Mouse (Mus musculus): Measurements from ENCODE around the gene Mapre3. TPM values are rescaled to one million over a fixed set of nuclear protein-coding genes. Genes with fewer than 3 reads are reported as not detected.

The Mapre3 gene
- total and polyA plus RNA-seq, 3 experiments, result 0.27 TPM; not detected in 2

- Histone ChIP-seq H3K4me3 (ENCODE audit: low read depth, low read length) (no peak overlapping the region), H3K9me3 (replicated peaks) (no peaks in the 10 kb centered on the region), H3K27me3 (ENCODE audit: insufficient read depth, low read length) (peaks cover 3% of the 10 kb centered on the region; the same call in 1 of the 2 replicates), H3K4me1 (ENCODE audit: insufficient read depth, low read depth, low read length) (no peaks in the 10 kb centered on the region), H3K36me3 (replicated peaks) (no peaks in the 10 kb centered on the region)
- no peak for DNase-seq (ENCODE audit: low spot score)
- no peak for ATAC-seq (ENCODE audit: extremely low read depth, insufficient number of reproducible peaks, low FRiP score, poor library complexity, severe bottlenecking)
- TF ChIP-seq CTCF (IDR thresholded peaks at IDR 0.05; ENCODE audit: low read depth, low read length) (no peak), GATA2 (IDR thresholded peaks at IDR 0.05; ENCODE audit: borderline replicate concordance, low read depth, low read length) (no peak), TAL1 (conservative IDR thresholded peaks at IDR 0.05; ENCODE audit: low read depth, low read length) (no peak), POLR2AphosphoS5 (IDR thresholded peaks at IDR 0.05; ENCODE audit: insufficient replicate concordance, low read depth, low read length) (no peak), GATA1 (IDR thresholded peaks at IDR 0.05; ENCODE audit: borderline replicate concordance, low read length) (no peak)
Measured at GRCm38 (mm10) chr5:30839731-30840130, 25.3 kb downstream of the Mapre3 start.

GRCm38 (mm10) chr5:30841896-30842295 lies 27.5 kb downstream of the Mapre3 start:
- no peak for ATAC-seq (ENCODE audit: extremely low read depth, insufficient number of reproducible peaks, low FRiP score, poor library complexity, severe bottlenecking)
- DNase-seq (ENCODE audit: low spot score), result no peak
- Histone ChIP-seq H3K4me3 (ENCODE audit: low read depth, low read length) (no peak overlapping the region), H3K36me3 (replicated peaks) (no peaks in the 10 kb centered on the region), H3K4me1 (ENCODE audit: insufficient read depth, low read depth, low read length) (no peaks in the 10 kb centered on the region), H3K9me3 (replicated peaks) (no peaks in the 10 kb centered on the region), H3K27me3 (ENCODE audit: insufficient read depth, low read length) (0 out of 2 replicates have a peak, but pooled peaks cover 4% of the 10 kb centered on the region)
- TF ChIP-seq CTCF (IDR thresholded peaks at IDR 0.05; ENCODE audit: low read depth, low read length), result no peak
- no peak for TF ChIP-seq GATA1 (IDR thresholded peaks at IDR 0.05; ENCODE audit: borderline replicate concordance, low read length)
- no peak for TF ChIP-seq TAL1 (conservative IDR thresholded peaks at IDR 0.05; ENCODE audit: low read depth, low read length)
- TF ChIP-seq GATA2 (IDR thresholded peaks at IDR 0.05; ENCODE audit: borderline replicate concordance, low read depth, low read length), result no peak
- TF ChIP-seq POLR2AphosphoS5 (IDR thresholded peaks at IDR 0.05; ENCODE audit: insufficient replicate concordance, low read depth, low read length), result no peak

- TF ChIP-seq POLR2AphosphoS5 (IDR thresholded peaks at IDR 0.05; ENCODE audit: insufficient replicate concordance, low read depth, low read length), result no peak
- TF ChIP-seq GATA1 (IDR thresholded peaks at IDR 0.05; ENCODE audit: borderline replicate concordance, low read length), result no peak
- TF ChIP-seq CTCF (IDR thresholded peaks at IDR 0.05; ENCODE audit: low read depth, low read length), result no peak
- no peak for TF ChIP-seq GATA2 (IDR thresholded peaks at IDR 0.05; ENCODE audit: borderline replicate concordance, low read depth, low read length)
- TF ChIP-seq TAL1 (conservative IDR thresholded peaks at IDR 0.05; ENCODE audit: low read depth, low read length), result no peak
- Histone ChIP-seq H3K9me3 (replicated peaks) (no peaks in the 10 kb centered on the region), H3K27me3 (ENCODE audit: insufficient read depth, low read length) (peaks cover 43% of the 10 kb centered on the region), H3K36me3 (replicated peaks) (no peaks in the 10 kb centered on the region), H3K4me3 (ENCODE audit: low read depth, low read length) (no peak overlapping the region), H3K4me1 (ENCODE audit: insufficient read depth, low read depth, low read length) (peaks cover 3% of the 10 kb centered on the region; the same call in 1 of the 2 replicates)
- ATAC-seq (ENCODE audit: extremely low read depth, insufficient number of reproducible peaks, low FRiP score, poor library complexity, severe bottlenecking) (no peak), DNase-seq (ENCODE audit: low spot score) (no peak)
Measured at GRCm38 (mm10) chr5:30849891-30850555, 35.6 kb downstream of the Mapre3 start.

- ATAC-seq (ENCODE audit: extremely low read depth, insufficient number of reproducible peaks, low FRiP score, poor library complexity, severe bottlenecking), result no peak
- no peak for DNase-seq (ENCODE audit: low spot score)
- no peak overlapping the region for H3K4me3 ChIP-seq (ENCODE audit: low read depth, low read length)
- H3K4me1 ChIP-seq (ENCODE audit: insufficient read depth, low read depth, low read length), result peaks cover 3% of the 10 kb centered on the region; the same call in 1 of the 2 replicates
- no peaks in the 10 kb centered on the region for H3K9me3 ChIP-seq (replicated peaks)
- no peaks in the 10 kb centered on the region for H3K36me3 ChIP-seq (replicated peaks)
- peaks cover 48% of the 10 kb centered on the region for H3K27me3 ChIP-seq (ENCODE audit: insufficient read depth, low read length)
- TF ChIP-seq CTCF (IDR thresholded peaks at IDR 0.05; ENCODE audit: low read depth, low read length), result no peak
- no peak for TF ChIP-seq GATA1 (IDR thresholded peaks at IDR 0.05; ENCODE audit: borderline replicate concordance, low read length)
- TF ChIP-seq GATA2 (IDR thresholded peaks at IDR 0.05; ENCODE audit: borderline replicate concordance, low read depth, low read length), result no peak
- no peak for TF ChIP-seq POLR2AphosphoS5 (IDR thresholded peaks at IDR 0.05; ENCODE audit: insufficient replicate concordance, low read depth, low read length)
- no peak for TF ChIP-seq TAL1 (conservative IDR thresholded peaks at IDR 0.05; ENCODE audit: low read depth, low read length)
Measured at GRCm38 (mm10) chr5:30850556-30850925, 36.1 kb downstream of the Mapre3 start.

GRCm38 (mm10) chr5:30853522-30853921 lies 39.1 kb downstream of the Mapre3 start:
- Histone ChIP-seq H3K4me3 (ENCODE audit: low read depth, low read length) (no peak overlapping the region), H3K9me3 (replicated peaks) (no peaks in the 10 kb centered on the region), H3K27me3 (ENCODE audit: insufficient read depth, low read length) (peaks cover 62% of the 10 kb centered on the region), H3K4me1 (ENCODE audit: insufficient read depth, low read depth, low read length) (peaks cover 3% of the 10 kb centered on the region; the same call in 1 of the 2 replicates), H3K36me3 (replicated peaks) (no peaks in the 10 kb centered on the region)
- TF ChIP-seq GATA2 (IDR thresholded peaks at IDR 0.05; ENCODE audit: borderline replicate concordance, low read depth, low read length) (no peak), GATA1 (IDR thresholded peaks at IDR 0.05; ENCODE audit: borderline replicate concordance, low read length) (no peak), TAL1 (conservative IDR thresholded peaks at IDR 0.05; ENCODE audit: low read depth, low read length) (no peak), CTCF (IDR thresholded peaks at IDR 0.05; ENCODE audit: low read depth, low read length) (no peak), POLR2AphosphoS5 (IDR thresholded peaks at IDR 0.05; ENCODE audit: insufficient replicate concordance, low read depth, low read length) (no peak)
- DNase-seq (ENCODE audit: low spot score) (no peak), ATAC-seq (ENCODE audit: extremely low read depth, insufficient number of reproducible peaks, low FRiP score, poor library complexity, severe bottlenecking) (no peak)

- Histone ChIP-seq H3K36me3 (replicated peaks) (no peaks in the 10 kb centered on the region), H3K9me3 (replicated peaks) (no peaks in the 10 kb centered on the region), H3K4me3 (ENCODE audit: low read depth, low read length) (no peak overlapping the region), H3K4me1 (ENCODE audit: insufficient read depth, low read depth, low read length) (no peaks in the 10 kb centered on the region), H3K27me3 (ENCODE audit: insufficient read depth, low read length) (peaks cover 56% of the 10 kb centered on the region)
- DNase-seq (ENCODE audit: low spot score), result no peak
- TF ChIP-seq CTCF (IDR thresholded peaks at IDR 0.05; ENCODE audit: low read depth, low read length) (no peak), POLR2AphosphoS5 (IDR thresholded peaks at IDR 0.05; ENCODE audit: insufficient replicate concordance, low read depth, low read length) (no peak), GATA1 (IDR thresholded peaks at IDR 0.05; ENCODE audit: borderline replicate concordance, low read length) (no peak), TAL1 (conservative IDR thresholded peaks at IDR 0.05; ENCODE audit: low read depth, low read length) (no peak), GATA2 (IDR thresholded peaks at IDR 0.05; ENCODE audit: borderline replicate concordance, low read depth, low read length) (no peak)
- no peak for ATAC-seq (ENCODE audit: extremely low read depth, insufficient number of reproducible peaks, low FRiP score, poor library complexity, severe bottlenecking)
Measured at GRCm38 (mm10) chr5:30855674-30856073, 41.2 kb downstream of the Mapre3 start.

Data from G1E (cell line).